8 mouse cellular contexts compared by ENCODE assay signal in genomic region chr17:26781610-26782043, GRCm38 (mm10). TPM values are rescaled to one million over a fixed set of nuclear protein-coding genes. Genes with fewer than 3 reads are reported as not detected.
DNase-seq lines count a peak whose midpoint lies in the region; ATAC-seq lines count a peak whose summit lies in the region.

No protein-coding gene starts in this region.

- H3K9ac ChIP-seq in intestine, embryonic 14.5 days (ENCODE audit: low read length), result peak overlapping the region; percentile 86
- peak overlapping the region; percentile 79 for H3K9ac ChIP-seq in liver, embryonic 16.5 days (ENCODE audit: low read depth, low read length)

- peak overlapping the region; percentile 76 for H3K4me3 ChIP-seq in erythroblast, embryonic 14.5 days (replicated peaks)
- H3K4me3 ChIP-seq in intestine, embryonic 14.5 days (ENCODE audit: low read depth, low read length), result peak overlapping the region; percentile 70
- peak overlapping the region; percentile 87 for H3K4me3 ChIP-seq in liver, embryonic 16.5 days (ENCODE audit: low read depth, low read length)

- no peaks in the 10 kb centered on the region for H3K9me3 ChIP-seq in erythroblast, embryonic 14.5 days (ENCODE audit: control insufficient read depth, low read length)
- H3K9me3 ChIP-seq in intestine, embryonic 14.5 days (ENCODE audit: control insufficient read depth, low read length), result no peaks in the 10 kb centered on the region
- no peaks in the 10 kb centered on the region for H3K9me3 ChIP-seq in liver, embryonic 16.5 days (replicated peaks; ENCODE audit: control insufficient read depth, low read length)

- H3K36me3 ChIP-seq in erythroblast, embryonic 14.5 days (ENCODE audit: control insufficient read depth), result peaks cover 39% of the 10 kb centered on the region
- peaks cover 29% of the 10 kb centered on the region for H3K36me3 ChIP-seq in intestine, embryonic 14.5 days (ENCODE audit: control insufficient read depth, insufficient read depth, low read length)
- H3K36me3 ChIP-seq in liver, embryonic 16.5 days (ENCODE audit: control insufficient read depth, insufficient read depth), result peaks cover 3% of the 10 kb centered on the region

- WGBS in intestine, embryonic 14.5 days, result 14% methylated on average over 5 of the region's 5 CpGs
- 12% methylated on average over 5 of the region's 5 CpGs for WGBS in liver, embryonic 16.5 days (ENCODE audit: insufficient replicate concordance)

- peak overlapping the region; percentile 84 for H3K4me2 ChIP-seq in intestine, embryonic 14.5 days (ENCODE audit: low read length)
- peak overlapping the region; percentile 86 for H3K4me2 ChIP-seq in liver, embryonic 16.5 days (ENCODE audit: low read depth, low read length)

- no peaks in the 10 kb centered on the region for H3K27me3 ChIP-seq in erythroblast, embryonic 14.5 days (ENCODE audit: control insufficient read depth)
- H3K27me3 ChIP-seq in intestine, embryonic 14.5 days (replicated peaks; ENCODE audit: control insufficient read depth, insufficient read depth, low read length), result no peaks in the 10 kb centered on the region
- H3K27me3 ChIP-seq in liver, embryonic 16.5 days (ENCODE audit: control insufficient read depth, insufficient read depth, low read depth, low read length), result no peaks in the 10 kb centered on the region

- no peak for ATAC-seq in erythroblast, adult 5-6 weeks (replicated peaks; ENCODE audit: low FRiP score, poor library complexity, severe bottlenecking)
- peak; percentile 42 for ATAC-seq in intestine, embryonic 14.5 days (replicated peaks; ENCODE audit: low FRiP score, low TSS enrichment, low read depth)
- peak; percentile 58 for ATAC-seq in liver, embryonic 16.5 days (ENCODE audit: low read depth)

- H3K27ac ChIP-seq in intestine, embryonic 14.5 days (ENCODE audit: low read depth), result peak overlapping the region; percentile 93
- H3K27ac ChIP-seq in liver, embryonic 16.5 days (ENCODE audit: low read length), result peak overlapping the region; percentile 95

- peak; percentile 19 for DNase-seq in c-Kit-positive CD71-positive TER-119-positive erythroid progenitor cells, embryonic 14.5 days (ENCODE audit: low spot score)
- DNase-seq in intestine, embryonic 14.5 days (ENCODE audit: low spot score), result no peak
- DNase-seq in embryo, embryonic 10.5 days (ENCODE audit: low spot score), result no peak
- no peak for DNase-seq in adrenal gland, adult (ENCODE audit: inconsistent age in 2 of 2, low spot score in 1 of 2)
- DNase-seq in cerebellum, postnatal 4 days (ENCODE audit: low spot score in 2 of 2), result no peak

- peaks cover 79% of the 10 kb centered on the region for H3K4me1 ChIP-seq in erythroblast, embryonic 14.5 days (ENCODE audit: control insufficient read depth)
- H3K4me1 ChIP-seq in intestine, embryonic 14.5 days (replicated peaks; ENCODE audit: control insufficient read depth, insufficient read depth, low read length), result peaks cover 5% of the 10 kb centered on the region
- peaks cover 25% of the 10 kb centered on the region for H3K4me1 ChIP-seq in liver, embryonic 16.5 days (ENCODE audit: control insufficient read depth, low read depth, low read length)

RNA-seq across cellular contexts. Expression of gene Bnip1, which starts 0.8 kb away (rescaled TPM):
- 2.4 and 2.9 TPM in 2 replicates for polyA plus RNA-seq in erythroblast, embryonic 14.5 days (2012)
- total RNA-seq in erythroblast, adult 5-6 weeks (2015; ENCODE audit: low replicate concordance), result 1.2 and 7.1 TPM in 2 replicates
- total RNA-seq in erythroblast, adult 5-6 weeks (2017; ENCODE audit: low replicate concordance), result 6.4 and 8.3 TPM in 2 replicates
- 44.3 and 51.2 TPM in 2 replicates for polyA plus RNA-seq in intestine, embryonic 14.5 days (2014; fragmentation: Nextera tagmentation; extraction: Ambion mirVana)
- polyA plus RNA-seq in liver, embryonic 16.5 days (2015; fragmentation: Nextera tagmentation; extraction: Ambion mirVana), result 20.1 and 21.4 TPM in 2 replicates
